Mouse (Mus musculus) lung, adult 2 months (tissue): Measurements from ENCODE around the gene Mroh8. TPM values are rescaled to one million over a fixed set of nuclear protein-coding genes. Genes with fewer than 3 reads are reported as not detected.
"Not testable (repeated sequence)": the region's sequence is repeated elsewhere in the genome, so short reads cannot be mapped to it uniquely, and the experiment has no call there.

ENCODE experiments used
- DNase-seq: peaks from one replicate; pipeline ENCODE4 v3.0.0; 2022
- H3K4me1 ChIP-seq: fragments of 200-500 bp; 2 replicates; pipeline ENCODE4 v1.6.1; 2011; ENCODE audit warnings: low read length; ENCODE audit not compliant: control insufficient read depth, insufficient read depth
- H3K4me3 ChIP-seq: fragments of 200-500 bp; replicated peaks from 2 replicates; pipeline ENCODE3; 2011; ENCODE audit warnings: low read depth, mild to moderate bottlenecking, control low read depth, low read length; ENCODE audit errors: extremely low read depth
- CTCF ChIP-seq: fragments of 200-500 bp; IDR thresholded peaks from 2 replicates; pipeline ENCODE4 v1.5.1; 2011; ENCODE audit warnings: mild to moderate bottlenecking, low read length, control low read depth; ENCODE audit not compliant: insufficient read depth
- POLR2A ChIP-seq: fragments of 200-500 bp; IDR thresholded peaks from 2 replicates; pipeline ENCODE4 v1.6.1; 2011; ENCODE audit warnings: low read depth, mild to moderate bottlenecking, control low read depth, low read length, borderline replicate concordance; ENCODE audit errors: extremely low read depth
- WGBS: fragments of 180-500 bp; shearing (Covaris S2); methylation state at CpG from one replicate; pipeline ENCODE4 v1.1.7; 2018; 5-methylcytosine and 5-hydroxymethylcytosine counted together
- polyA plus RNA-seq: library from polyadenylated mRNA; depleted of rRNA; stranded (reverse); fragments of >200 nt; gene quantifications from 2 replicates; pipeline ENCODE4 v1.2.3, GENCODE M21; 2012; rRNA removed

Mroh8 gene
- polyA plus RNA-seq, 1 experiment: 0.17 TPM

GRCm38 (mm10) chr2:157174416-157174815, 104.9 kb downstream of the Mroh8 start:
- TF ChIP-seq POLR2A (no peak), CTCF (no peak)
- DNase-seq: no peak
- Histone ChIP-seq H3K4me1 (no peaks in the 10 kb centered on the region), H3K4me3 (no peak overlapping the region)
- WGBS: 69% methylated on average over 5 of the region's 5 CpGs

GRCm38 (mm10) chr2:157173555-157173954, 105.8 kb downstream of the Mroh8 start:
- Histone ChIP-seq H3K4me3 (no peak overlapping the region), H3K4me1 (no peaks in the 10 kb centered on the region)
- no peak for DNase-seq
- WGBS: 81% methylated on average over 6 of the region's 6 CpGs
- no peak for TF ChIP-seq POLR2A
- TF ChIP-seq CTCF: no peak

GRCm38 (mm10) chr2:157172984-157173383, 106.4 kb downstream of the Mroh8 start:
- no peak for DNase-seq
- TF ChIP-seq CTCF (no peak), POLR2A (no peak)
- Histone ChIP-seq H3K4me1 (no peaks in the 10 kb centered on the region), H3K4me3 (no peak overlapping the region)
- 94% methylated on average over 6 of the region's 6 CpGs for WGBS

- no peak for DNase-seq
- H3K4me3 ChIP-seq: no peak overlapping the region
- H3K4me1 ChIP-seq: no peaks in the 10 kb centered on the region
- 64% methylated on average over 6 of the region's 6 CpGs for WGBS
- TF ChIP-seq POLR2A (no peak), CTCF (no peak)
Observed at GRCm38 (mm10) chr2:157170626-157171025, 108.7 kb downstream of the Mroh8 start.

DNA sequence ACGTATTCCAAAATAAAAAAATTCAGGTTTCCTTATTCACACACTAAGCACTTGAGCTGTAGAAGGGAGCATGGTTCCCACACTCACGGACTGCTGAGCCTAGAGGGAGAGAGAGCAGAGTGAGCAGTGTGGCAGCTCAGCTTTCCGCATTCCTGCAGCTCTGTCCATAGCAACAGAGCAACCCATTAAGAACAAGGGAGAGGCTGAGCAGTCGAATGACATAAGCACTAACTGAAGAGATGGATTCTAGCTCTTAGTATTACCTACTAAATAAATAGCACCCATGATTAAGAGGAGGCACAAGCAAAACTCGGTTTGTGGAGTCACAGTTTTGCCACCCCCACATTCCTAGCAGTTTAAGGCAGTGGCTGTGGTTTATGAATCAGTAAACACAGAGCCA, 109.2 kb downstream of the Mroh8 start:
- TF ChIP-seq CTCF: no peak
- TF ChIP-seq POLR2A: no peak
- Histone ChIP-seq H3K4me3 (no peak overlapping the region), H3K4me1 (no peaks in the 10 kb centered on the region)
- peak; percentile 26 for DNase-seq
- 58% methylated on average over 5 of the region's 5 CpGs for WGBS

GRCm38 (mm10) chr2:157166371-157167080, 112.8 kb downstream of the Mroh8 start:
- Histone ChIP-seq H3K4me1 (no peaks in the 10 kb centered on the region), H3K4me3 (no peak overlapping the region)
- 96% methylated on average over 12 of the region's 12 CpGs for WGBS
- DNase-seq: no peak
- TF ChIP-seq POLR2A: no peak

DNA sequence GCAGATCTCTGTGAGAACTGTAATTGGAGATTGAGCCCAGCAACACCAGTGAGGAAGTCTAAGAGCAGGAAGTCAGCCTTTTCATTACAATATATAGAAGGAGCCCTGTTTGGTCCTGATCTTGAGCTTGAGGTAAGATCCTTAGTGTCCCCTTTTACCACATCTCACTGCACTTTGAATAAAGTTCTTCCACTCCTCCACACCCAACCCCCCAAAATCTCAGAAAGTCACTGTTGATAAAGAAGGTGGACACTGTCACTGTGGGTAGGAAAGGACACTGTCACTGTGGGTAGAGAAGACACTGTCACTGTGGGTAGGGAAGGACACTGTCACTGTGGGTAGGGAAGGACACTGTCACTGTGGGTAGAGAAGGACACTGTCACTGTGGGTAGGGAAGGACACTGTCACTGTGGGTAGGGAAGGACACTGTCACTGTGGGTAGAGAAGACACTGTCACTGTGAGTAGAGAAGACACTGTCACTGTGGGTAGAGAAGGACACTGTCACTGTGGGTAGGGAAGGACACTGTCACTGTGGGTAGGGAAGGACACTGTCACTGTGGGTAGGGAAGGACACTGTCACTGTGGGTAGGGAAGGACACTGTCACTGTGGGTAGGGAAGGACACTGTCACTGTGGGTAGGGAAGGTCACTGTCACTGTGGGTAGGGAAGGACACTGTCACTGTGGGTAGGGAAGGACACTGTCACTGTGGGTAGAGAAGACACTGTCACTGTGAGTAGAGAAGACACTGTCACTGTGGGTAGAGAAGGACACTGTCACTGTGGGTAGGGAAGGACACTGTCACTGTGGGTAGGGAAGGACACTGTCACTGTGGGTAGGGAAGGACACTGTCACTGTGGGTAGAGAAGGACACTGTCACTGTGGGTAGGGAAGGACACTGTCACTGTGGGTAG, 113.8 kb downstream of the Mroh8 start:
- not testable (repeated sequence) for H3K4me3 ChIP-seq, DNase-seq, H3K4me1 ChIP-seq

DNA sequence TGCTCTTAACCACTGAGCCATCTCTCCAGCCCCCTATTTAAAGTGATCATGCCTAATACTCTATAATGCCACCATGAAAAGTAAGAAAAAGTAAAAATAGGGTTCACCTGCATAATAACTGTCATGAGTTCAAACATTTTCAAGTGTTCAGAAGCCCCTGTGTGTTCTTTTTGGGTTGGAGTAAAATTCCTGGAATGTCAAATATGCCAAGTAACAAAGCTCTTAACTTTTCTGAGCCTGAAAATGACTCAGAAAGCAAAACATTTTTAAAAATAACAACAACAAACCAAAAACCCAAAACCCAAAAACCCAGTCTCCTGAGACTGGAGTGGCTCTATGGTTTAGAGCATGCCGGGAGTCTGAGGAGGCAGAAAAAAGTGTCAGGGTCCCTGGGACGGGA, 115.2 kb downstream of the Mroh8 start:
- DNase-seq: no peak
- no peaks in the 10 kb centered on the region for H3K4me1 ChIP-seq
- no peak for TF ChIP-seq POLR2A
- no peak for TF ChIP-seq CTCF
- no peak overlapping the region for H3K4me3 ChIP-seq
- 82% methylated on average over 2 of the region's 2 CpGs for WGBS

Other genes starting within 250 kb of the Mroh8 start
- 34.1 and 37.1 TPM in 2 replicates for gene Soga1, start 200.3 kb downstream of the Mroh8 start, polyA plus RNA-seq
- not detected in 2 replicates for gene Tldc2, start 192.5 kb downstream of the Mroh8 start, polyA plus RNA-seq
- 69.9 and 85.8 TPM in 2 replicates for gene Samhd1, start 144.3 kb downstream of the Mroh8 start, polyA plus RNA-seq
- 4.3 TPM in 2 replicates for gene Rbl1, start 75.0 kb downstream of the Mroh8 start, polyA plus RNA-seq
- 179 and 205 TPM in 2 replicates for gene Rpn2, start 532 bp downstream of the Mroh8 start, polyA plus RNA-seq
- gene Ghrh, start 68.0 kb upstream of the Mroh8 start, polyA plus RNA-seq: not detected in 2 replicates
- gene Manbal, start 88.0 kb upstream of the Mroh8 start, polyA plus RNA-seq: 85.5 and 108 TPM in 2 replicates
- gene Src, start 138.9 kb upstream of the Mroh8 start, polyA plus RNA-seq: 59.8 and 62.3 TPM in 2 replicates